Mouse (Mus musculus) liver, postnatal 0 days (tissue): ENCODE measurements around the gene Prkaca.

Experiments used
- CTCF ChIP-seq: sonication (generic); IDR thresholded peaks from 2 replicates; pipeline ENCODE4 v1.5.1; 2016; ENCODE audit warnings: antibody characterized with exemption, low read depth
- EP300 ChIP-seq: IDR thresholded peaks from 2 replicates; pipeline ENCODE4 v1.6.1; 2016; ENCODE audit warnings: antibody characterized with exemption, low read depth, mild to moderate bottlenecking

DNA sequence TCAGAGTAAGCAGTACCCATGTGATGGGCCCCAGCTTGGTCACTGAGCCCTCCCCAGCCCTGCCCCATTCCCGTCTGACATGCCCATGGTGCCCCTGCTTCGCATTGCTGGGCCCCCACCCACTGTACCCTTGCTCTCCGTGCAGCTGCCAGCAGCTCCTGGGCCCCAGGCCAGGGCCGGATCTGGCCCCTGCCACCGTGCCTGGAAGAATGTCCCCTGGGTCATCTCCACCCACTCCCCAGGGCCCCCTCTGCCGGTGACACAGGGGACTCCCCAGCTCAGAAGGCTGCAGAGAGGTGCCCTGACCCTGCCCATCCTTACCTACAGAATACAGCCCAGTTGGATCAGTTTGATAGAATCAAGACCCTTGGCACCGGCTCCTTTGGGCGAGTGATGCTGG lies 8.1 kb downstream of the Prkaca start:
- TF ChIP-seq CTCF, result no peak
- no peak for TF ChIP-seq EP300
